Mouse (Mus musculus): ENCODE data around the gene Sfxn2. TPM values are rescaled to one million over a fixed set of nuclear protein-coding genes. Genes with fewer than 3 reads are reported as not detected.
"Not testable (repeated sequence)": the region's sequence is repeated elsewhere in the genome, so short reads cannot be mapped to it uniquely, and the experiment has no call there.

Sfxn2 gene
- polyA plus RNA-seq, 1 experiment from 2014 or later, result 28.3 TPM

GRCm38 (mm10) chr19:46550385-46550784 lies 22.8 kb upstream of the Sfxn2 start:
- Histone ChIP-seq H3K36me3 (peaks cover 25% of the 10 kb centered on the region; the same call in 1 of the 2 replicates), H3K4me1 (peaks cover 12% of the 10 kb centered on the region), H3K4me3 (no peak overlapping the region), H3K9me3 (no peaks in the 10 kb centered on the region), H3K4me2 (no peak overlapping the region), H3K9ac (no peak overlapping the region), H3K27me3 (no peaks in the 10 kb centered on the region), H3K27ac (no peak overlapping the region)
- WGBS, result 91% methylated on average over 4 of the region's 4 CpGs
- no peak for ATAC-seq (ENCODE audit: borderline replicate concordance, extremely low read depth, low FRiP score, low TSS enrichment)

GRCm38 (mm10) chr19:46552496-46552895 lies 20.7 kb upstream of the Sfxn2 start:
- Histone ChIP-seq H3K4me2 (no peak overlapping the region), H3K4me1 (peaks cover 11% of the 10 kb centered on the region), H3K36me3 (peaks cover 33% of the 10 kb centered on the region; the same call in 1 of the 2 replicates), H3K27ac (no peak overlapping the region), H3K4me3 (no peak overlapping the region), H3K27me3 (no peaks in the 10 kb centered on the region), H3K9ac (no peak overlapping the region), H3K9me3 (no peaks in the 10 kb centered on the region)
- 79% methylated on average over 3 of the region's 4 CpGs for WGBS
- no peak for ATAC-seq (ENCODE audit: borderline replicate concordance, extremely low read depth, low FRiP score, low TSS enrichment)

- no peaks in the 10 kb centered on the region for H3K9me3 ChIP-seq
- H3K4me3 ChIP-seq, result no peak overlapping the region
- ATAC-seq (ENCODE audit: borderline replicate concordance, extremely low read depth, low FRiP score, low TSS enrichment), result no peak
- no peak overlapping the region for H3K4me2 ChIP-seq
- no peak overlapping the region for H3K27ac ChIP-seq
- WGBS, result 37% methylated on average over 11 of the region's 11 CpGs
- H3K36me3 ChIP-seq, result peaks cover 33% of the 10 kb centered on the region; the same call in 1 of the 2 replicates
- H3K27me3 ChIP-seq, result no peaks in the 10 kb centered on the region
- no peak overlapping the region for H3K9ac ChIP-seq
- peaks cover 8% of the 10 kb centered on the region for H3K4me1 ChIP-seq
Measured at GRCm38 (mm10) chr19:46553541-46553955, 19.6 kb upstream of the Sfxn2 start.

- Histone ChIP-seq H3K4me3 (no peak overlapping the region), H3K9ac (no peak overlapping the region), H3K9me3 (no peaks in the 10 kb centered on the region), H3K36me3 (0 out of 2 replicates have a peak, but pooled peaks cover 8% of the 10 kb centered on the region), H3K27ac (no peak overlapping the region), H3K4me1 (peaks cover 8% of the 10 kb centered on the region), H3K4me2 (no peak overlapping the region), H3K27me3 (no peaks in the 10 kb centered on the region)
- ATAC-seq (ENCODE audit: borderline replicate concordance, extremely low read depth, low FRiP score, low TSS enrichment), result no peak
- WGBS, result 78% methylated on average over 8 of the region's 8 CpGs
Measured at GRCm38 (mm10) chr19:46558009-46558408, 15.2 kb upstream of the Sfxn2 start.

GRCm38 (mm10) chr19:46558631-46559030 lies 14.5 kb upstream of the Sfxn2 start:
- H3K27me3 ChIP-seq, result no peaks in the 10 kb centered on the region
- 65% methylated on average over 12 of the region's 12 CpGs for WGBS
- no peak overlapping the region for H3K4me3 ChIP-seq
- no peak overlapping the region for H3K9ac ChIP-seq
- H3K36me3 ChIP-seq, result 0 out of 2 replicates have a peak, but pooled peaks cover 8% of the 10 kb centered on the region
- ATAC-seq (ENCODE audit: borderline replicate concordance, extremely low read depth, low FRiP score, low TSS enrichment), result no peak
- no peak overlapping the region for H3K4me2 ChIP-seq
- no peaks in the 10 kb centered on the region for H3K9me3 ChIP-seq
- no peak overlapping the region for H3K27ac ChIP-seq
- peaks cover 3% of the 10 kb centered on the region for H3K4me1 ChIP-seq

- ATAC-seq (ENCODE audit: borderline replicate concordance, extremely low read depth, low FRiP score, low TSS enrichment), result peak; percentile 51; the same call in 1 of the 2 replicates
- H3K4me1 ChIP-seq, result no peaks in the 10 kb centered on the region; the same call in 1 of the 2 replicates
- H3K36me3 ChIP-seq, result 0 out of 2 replicates have a peak, but pooled peaks cover 1% of the 10 kb centered on the region
- H3K27ac ChIP-seq, result no peak overlapping the region
- 37% methylated on average over 1 of the region's 1 CpGs for WGBS
- H3K9me3 ChIP-seq, result no peaks in the 10 kb centered on the region
- H3K4me3 ChIP-seq, result no peak overlapping the region
- no peak overlapping the region for H3K4me2 ChIP-seq
- no peaks in the 10 kb centered on the region for H3K27me3 ChIP-seq
- no peak overlapping the region for H3K9ac ChIP-seq
Measured at GRCm38 (mm10) chr19:46562132-46562531, 11.0 kb upstream of the Sfxn2 start.

- H3K27ac ChIP-seq, result no peak overlapping the region
- ATAC-seq (ENCODE audit: borderline replicate concordance, extremely low read depth, low FRiP score, low TSS enrichment), result no peak
- no peaks in the 10 kb centered on the region; the same call in 1 of the 2 replicates for H3K4me1 ChIP-seq
Measured at GRCm38 (mm10) chr19:46562581-46563515, 10.3 kb upstream of the Sfxn2 start.

GRCm38 (mm10) chr19:46563603-46564002 lies 9.6 kb upstream of the Sfxn2 start:
- H3K9ac ChIP-seq, result no peak overlapping the region
- H3K27me3 ChIP-seq, result no peaks in the 10 kb centered on the region
- H3K36me3 ChIP-seq, result peaks cover 6% of the 10 kb centered on the region; the same call in 1 of the 2 replicates
- H3K4me2 ChIP-seq, result no peak overlapping the region
- H3K9me3 ChIP-seq, result no peaks in the 10 kb centered on the region
- no peak overlapping the region for H3K4me3 ChIP-seq
- 67% methylated on average over 4 of the region's 4 CpGs for WGBS
- no peak for ATAC-seq (ENCODE audit: borderline replicate concordance, extremely low read depth, low FRiP score, low TSS enrichment)
- no peak overlapping the region for H3K27ac ChIP-seq
- no peaks in the 10 kb centered on the region; the same call in 1 of the 2 replicates for H3K4me1 ChIP-seq

More at GRCm38 (mm10) chr19:46562581-46563515, 10.3 kb upstream of the Sfxn2 start:
- no peak overlapping the region for H3K4me3 ChIP-seq
- peaks cover 6% of the 10 kb centered on the region; the same call in 1 of the 2 replicates for H3K36me3 ChIP-seq
- no peaks in the 10 kb centered on the region for H3K27me3 ChIP-seq
- no peaks in the 10 kb centered on the region for H3K9me3 ChIP-seq
- H3K9ac ChIP-seq, result no peak overlapping the region
- WGBS, result 81% methylated on average over 14 of the region's 14 CpGs
- no peak overlapping the region for H3K4me2 ChIP-seq

- WGBS, result 71% methylated on average over 14 of the region's 14 CpGs
- Histone ChIP-seq H3K9me3 (no peaks in the 10 kb centered on the region), H3K4me1 (no peaks in the 10 kb centered on the region; the same call in 1 of the 2 replicates), H3K9ac (no peak overlapping the region), H3K4me2 (no peak overlapping the region), H3K4me3 (no peak overlapping the region), H3K27ac (no peak overlapping the region), H3K36me3 (peaks cover 6% of the 10 kb centered on the region; the same call in 1 of the 2 replicates), H3K27me3 (no peaks in the 10 kb centered on the region)
- ATAC-seq (ENCODE audit: borderline replicate concordance, extremely low read depth, low FRiP score, low TSS enrichment), result no peak
Measured at GRCm38 (mm10) chr19:46564043-46564462, 9.1 kb upstream of the Sfxn2 start.

GRCm38 (mm10) chr19:46571211-46571877 lies 1.8 kb upstream of the Sfxn2 start:
- H3K9ac ChIP-seq; H3K36me3 ChIP-seq; ATAC-seq (ENCODE audit: borderline replicate concordance, extremely low read depth, low FRiP score, low TSS enrichment); H3K9me3 ChIP-seq; H3K27ac ChIP-seq; H3K27me3 ChIP-seq: not testable (repeated sequence)
- peak overlapping the region; percentile 78; the same call in 1 of the 2 replicates for H3K4me3 ChIP-seq
- peaks cover 38% of the 10 kb centered on the region for H3K4me1 ChIP-seq
- peak overlapping the region; percentile 85 for H3K4me2 ChIP-seq
- WGBS, result 50% methylated on average over 3 of the region's 3 CpGs

GRCm38 (mm10) chr19:46571878-46572244 lies 1.3 kb upstream of the Sfxn2 start:
- Histone ChIP-seq H3K4me2 (peak overlapping the region; percentile 85), H3K4me1 (peaks cover 38% of the 10 kb centered on the region), H3K4me3 (peak overlapping the region; percentile 78), H3K27me3 (no peaks in the 10 kb centered on the region), H3K9me3 (no peaks in the 10 kb centered on the region), H3K27ac (peak overlapping the region; percentile 70), H3K9ac (peak overlapping the region; percentile 60; the same call in 1 of the 2 replicates), H3K36me3 (peaks cover 6% of the 10 kb centered on the region; the same call in 1 of the 2 replicates)
- WGBS, result 12% methylated on average over 10 of the region's 10 CpGs
- no peak for ATAC-seq (ENCODE audit: borderline replicate concordance, extremely low read depth, low FRiP score, low TSS enrichment)

All from lung, embryonic 15.5 days (tissue).